Mouse (Mus musculus): ENCODE measurements around the gene Sertad1. TPM values are rescaled to one million over a fixed set of nuclear protein-coding genes. Genes with fewer than 3 reads are reported as not detected.
A peak's percentile ranks its signal among the peaks of the same experiment; 100 is the strongest.

Gene Sertad1
- polyA plus RNA-seq, 1 experiment from 2014 or later: 41.6 TPM

- Histone ChIP-seq H3K4me2 (ENCODE audit: low read length) (no peak overlapping the region), H3K4me3 (replicated peaks; ENCODE audit: low read depth, low read length) (no peak overlapping the region), H3K9ac (ENCODE audit: low read depth, low read length) (no peak overlapping the region), H3K4me1 (replicated peaks; ENCODE audit: insufficient read depth, low read length) (no peaks in the 10 kb centered on the region), H3K27ac (no peak overlapping the region), H3K36me3 (ENCODE audit: insufficient read depth, low read length) (peaks cover 21% of the 10 kb centered on the region), H3K27me3 (ENCODE audit: insufficient read depth, low read length) (no peaks in the 10 kb centered on the region), H3K9me3 (replicated peaks; ENCODE audit: low read length) (no peaks in the 10 kb centered on the region)
- ATAC-seq (replicated peaks; ENCODE audit: low FRiP score, low read depth): no peak
- TF ChIP-seq CTCF (IDR thresholded peaks at IDR 0.05; ENCODE audit: low read depth): peak; percentile 37; the same call in 1 of the 2 replicates
- DNase-seq (ENCODE audit: low spot score): no peak
- 80% methylated on average over 3 of the region's 3 CpGs for WGBS
Observed at GRCm38 (mm10) chr7:27530937-27531336, 44.2 kb downstream of the Sertad1 start.

- Histone ChIP-seq H3K36me3 (ENCODE audit: insufficient read depth, low read length) (peaks cover 21% of the 10 kb centered on the region), H3K4me2 (ENCODE audit: low read length) (no peak overlapping the region), H3K9ac (ENCODE audit: low read depth, low read length) (no peak overlapping the region), H3K4me1 (replicated peaks; ENCODE audit: insufficient read depth, low read length) (no peaks in the 10 kb centered on the region), H3K4me3 (replicated peaks; ENCODE audit: low read depth, low read length) (no peak overlapping the region), H3K27me3 (ENCODE audit: insufficient read depth, low read length) (no peaks in the 10 kb centered on the region), H3K27ac (no peak overlapping the region), H3K9me3 (replicated peaks; ENCODE audit: low read length) (no peaks in the 10 kb centered on the region)
- 87% methylated on average over 10 of the region's 10 CpGs for WGBS
- DNase-seq (ENCODE audit: low spot score) (no peak), ATAC-seq (replicated peaks; ENCODE audit: low FRiP score, low read depth) (no peak)
- no peak for TF ChIP-seq CTCF (IDR thresholded peaks at IDR 0.05; ENCODE audit: low read depth)
Observed at GRCm38 (mm10) chr7:27531707-27532106, 45.0 kb downstream of the Sertad1 start.

DNA sequence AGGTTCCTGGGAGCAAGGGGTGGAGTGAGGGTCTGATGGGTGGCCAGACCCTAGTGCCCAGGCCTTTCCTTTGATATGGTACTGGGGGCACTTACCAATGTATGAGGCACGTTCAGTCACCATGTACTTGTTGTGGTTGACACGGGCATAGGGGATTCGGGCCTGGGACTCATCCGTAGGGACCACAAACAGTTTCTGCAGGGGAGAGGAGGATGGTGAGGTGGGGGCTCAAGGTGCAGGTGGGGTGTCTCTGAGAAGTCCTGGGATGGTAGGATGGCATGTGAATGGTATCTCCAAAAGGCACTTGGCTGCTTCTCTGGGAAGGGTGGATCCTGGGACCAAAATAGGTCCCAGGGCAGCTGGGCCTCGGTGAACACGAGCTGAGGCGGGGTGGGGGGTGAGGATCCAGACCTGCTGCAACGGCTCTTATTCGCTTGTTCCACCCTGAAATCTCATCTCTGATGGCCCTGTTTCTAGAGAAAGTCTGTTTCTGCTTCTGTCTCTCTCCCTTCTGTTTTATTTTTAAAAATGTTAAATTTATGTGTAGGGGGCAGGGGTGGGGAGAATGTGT, 45.9 kb downstream of the Sertad1 start:
- Histone ChIP-seq H3K36me3 (ENCODE audit: insufficient read depth, low read length) (peaks cover 26% of the 10 kb centered on the region), H3K4me1 (replicated peaks; ENCODE audit: insufficient read depth, low read length) (no peaks in the 10 kb centered on the region), H3K4me3 (replicated peaks; ENCODE audit: low read depth, low read length) (no peak overlapping the region), H3K9me3 (replicated peaks; ENCODE audit: low read length) (no peaks in the 10 kb centered on the region), H3K27me3 (ENCODE audit: insufficient read depth, low read length) (no peaks in the 10 kb centered on the region), H3K27ac (no peak overlapping the region), H3K4me2 (ENCODE audit: low read length) (no peak overlapping the region), H3K9ac (ENCODE audit: low read depth, low read length) (no peak overlapping the region)
- DNase-seq (ENCODE audit: low spot score) (no peak), ATAC-seq (replicated peaks; ENCODE audit: low FRiP score, low read depth) (no peak)
- no peak for TF ChIP-seq CTCF (IDR thresholded peaks at IDR 0.05; ENCODE audit: low read depth)
- 89% methylated on average over 9 of the region's 9 CpGs for WGBS

DNA sequence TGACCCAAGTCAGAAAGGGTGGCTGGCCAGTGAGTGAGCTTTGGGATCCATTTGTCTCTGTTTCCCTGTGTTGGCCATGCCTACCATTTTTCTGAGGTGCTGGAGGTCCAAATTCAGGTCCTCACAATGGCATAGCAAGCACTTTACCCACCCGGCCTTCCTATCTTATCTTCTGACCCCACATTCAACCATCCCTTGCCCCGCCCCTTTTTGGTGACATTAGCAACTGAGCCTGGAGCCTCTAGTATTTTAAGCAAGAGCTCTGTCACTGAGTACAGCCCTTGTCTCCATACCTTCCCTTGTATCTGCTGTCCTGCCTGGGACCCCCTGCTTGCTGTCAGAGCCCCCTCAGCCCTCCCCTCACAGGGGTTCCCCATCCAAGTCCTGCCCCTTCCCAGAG, 48.7 kb downstream of the Sertad1 start:
- DNase-seq (ENCODE audit: low spot score): no peak
- 81% methylated on average over 2 of the region's 2 CpGs for WGBS
- H3K4me3 ChIP-seq (replicated peaks; ENCODE audit: low read depth, low read length): no peak overlapping the region
- H3K4me1 ChIP-seq (replicated peaks; ENCODE audit: insufficient read depth, low read length): no peaks in the 10 kb centered on the region
- ATAC-seq (replicated peaks; ENCODE audit: low FRiP score, low read depth): no peak
- TF ChIP-seq CTCF (IDR thresholded peaks at IDR 0.05; ENCODE audit: low read depth): no peak
- peaks cover 20% of the 10 kb centered on the region for H3K36me3 ChIP-seq (ENCODE audit: insufficient read depth, low read length)
- H3K9me3 ChIP-seq (replicated peaks; ENCODE audit: low read length): no peaks in the 10 kb centered on the region
- H3K9ac ChIP-seq (ENCODE audit: low read depth, low read length): no peak overlapping the region
- H3K27ac ChIP-seq: no peak overlapping the region
- H3K27me3 ChIP-seq (ENCODE audit: insufficient read depth, low read length): no peaks in the 10 kb centered on the region
- no peak overlapping the region for H3K4me2 ChIP-seq (ENCODE audit: low read length)

- Histone ChIP-seq H3K27ac (no peak overlapping the region), H3K9ac (ENCODE audit: low read depth, low read length) (no peak overlapping the region), H3K36me3 (ENCODE audit: insufficient read depth, low read length) (peaks cover 20% of the 10 kb centered on the region; the same call in 1 of the 2 replicates), H3K4me1 (replicated peaks; ENCODE audit: insufficient read depth, low read length) (no peaks in the 10 kb centered on the region), H3K4me3 (replicated peaks; ENCODE audit: low read depth, low read length) (no peak overlapping the region), H3K4me2 (ENCODE audit: low read length) (no peak overlapping the region), H3K9me3 (replicated peaks; ENCODE audit: low read length) (no peaks in the 10 kb centered on the region), H3K27me3 (ENCODE audit: insufficient read depth, low read length) (no peaks in the 10 kb centered on the region)
- ATAC-seq (replicated peaks; ENCODE audit: low FRiP score, low read depth) (no peak), DNase-seq (ENCODE audit: low spot score) (no peak)
- no peak for TF ChIP-seq CTCF (IDR thresholded peaks at IDR 0.05; ENCODE audit: low read depth)
- 87% methylated on average over 6 of the region's 6 CpGs for WGBS
Observed at GRCm38 (mm10) chr7:27536618-27537017, 49.9 kb downstream of the Sertad1 start.

DNA sequence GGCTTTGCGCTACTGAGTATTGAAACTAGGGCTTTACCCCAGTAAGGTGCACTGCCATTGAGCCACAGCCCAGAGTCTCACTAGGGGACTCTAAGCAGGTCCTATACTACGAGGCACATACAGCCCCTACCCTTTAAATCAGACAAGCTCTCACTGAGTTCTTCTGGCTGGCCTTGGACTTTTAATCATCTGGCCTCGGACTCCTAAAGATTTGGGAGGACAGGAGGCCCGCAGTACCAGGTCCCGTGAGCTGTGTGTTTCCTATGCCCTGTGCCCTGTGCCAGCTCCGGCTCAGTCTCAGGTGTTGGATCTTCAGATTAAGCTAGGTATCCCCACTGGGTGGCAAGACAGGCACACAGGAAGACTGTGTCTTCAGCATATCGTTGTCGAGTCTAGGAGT, 51.3 kb downstream of the Sertad1 start:
- ATAC-seq (replicated peaks; ENCODE audit: low FRiP score, low read depth) (no peak), DNase-seq (ENCODE audit: low spot score) (no peak)
- H3K4me1 ChIP-seq (replicated peaks; ENCODE audit: insufficient read depth, low read length): no peaks in the 10 kb centered on the region
- H3K27me3 ChIP-seq (ENCODE audit: insufficient read depth, low read length): no peaks in the 10 kb centered on the region
- TF ChIP-seq CTCF (IDR thresholded peaks at IDR 0.05; ENCODE audit: low read depth): no peak
- no peak overlapping the region for H3K9ac ChIP-seq (ENCODE audit: low read depth, low read length)
- H3K36me3 ChIP-seq (ENCODE audit: insufficient read depth, low read length): peaks cover 15% of the 10 kb centered on the region; the same call in 1 of the 2 replicates
- H3K4me2 ChIP-seq (ENCODE audit: low read length): no peak overlapping the region
- no peaks in the 10 kb centered on the region for H3K9me3 ChIP-seq (replicated peaks; ENCODE audit: low read length)
- 69% methylated on average over 8 of the region's 8 CpGs for WGBS
- H3K4me3 ChIP-seq (replicated peaks; ENCODE audit: low read depth, low read length): no peak overlapping the region
- no peak overlapping the region for H3K27ac ChIP-seq

- WGBS: 91% methylated on average over 2 of the region's 2 CpGs
- ATAC-seq (replicated peaks; ENCODE audit: low FRiP score, low read depth) (no peak), DNase-seq (ENCODE audit: low spot score) (no peak)
- Histone ChIP-seq H3K27me3 (ENCODE audit: insufficient read depth, low read length) (no peaks in the 10 kb centered on the region), H3K27ac (no peak overlapping the region), H3K36me3 (ENCODE audit: insufficient read depth, low read length) (peaks cover 12% of the 10 kb centered on the region; the same call in 1 of the 2 replicates), H3K9me3 (replicated peaks; ENCODE audit: low read length) (no peaks in the 10 kb centered on the region), H3K4me3 (replicated peaks; ENCODE audit: low read depth, low read length) (no peak overlapping the region), H3K9ac (ENCODE audit: low read depth, low read length) (no peak overlapping the region), H3K4me2 (ENCODE audit: low read length) (no peak overlapping the region), H3K4me1 (replicated peaks; ENCODE audit: insufficient read depth, low read length) (no peaks in the 10 kb centered on the region)
- no peak for TF ChIP-seq CTCF (IDR thresholded peaks at IDR 0.05; ENCODE audit: low read depth)
Observed at GRCm38 (mm10) chr7:27538797-27539196, 52.1 kb downstream of the Sertad1 start.

Other genes with a start within 250 kb of the Sertad1 start
- gene Numbl, start 228.5 kb upstream of the Sertad1 start, polyA plus RNA-seq (2015; fragmentation: Nextera tagmentation; extraction: Ambion mirVana): 12.6 and 13.0 TPM in 2 replicates
- gene Ltbp4, start 149.2 kb upstream of the Sertad1 start, polyA plus RNA-seq (2015; fragmentation: Nextera tagmentation; extraction: Ambion mirVana): 41.7 and 43.8 TPM in 2 replicates
- gene Shkbp1, start 130.9 kb upstream of the Sertad1 start, polyA plus RNA-seq (2015; fragmentation: Nextera tagmentation; extraction: Ambion mirVana): 34.1 and 40.2 TPM in 2 replicates
- 0.57 TPM in 1 of 2 replicates, not detected in the other for gene Gm20479, start 129.5 kb upstream of the Sertad1 start, polyA plus RNA-seq (2015; fragmentation: Nextera tagmentation; extraction: Ambion mirVana)
- gene Sptbn4, start 39.2 kb upstream of the Sertad1 start, polyA plus RNA-seq (2015; fragmentation: Nextera tagmentation; extraction: Ambion mirVana): 0.17 and 0.28 TPM in 2 replicates
- 33.4 and 40.1 TPM in 2 replicates for gene Blvrb, start 38.9 kb upstream of the Sertad1 start, polyA plus RNA-seq (2015; fragmentation: Nextera tagmentation; extraction: Ambion mirVana)
- gene Sertad3, start 13.1 kb upstream of the Sertad1 start, polyA plus RNA-seq (2015; fragmentation: Nextera tagmentation; extraction: Ambion mirVana): 24.0 and 25.3 TPM in 2 replicates
- 4.1 and 4.7 TPM in 2 replicates for gene Prx, start 12.4 kb downstream of the Sertad1 start, polyA plus RNA-seq (2015; fragmentation: Nextera tagmentation; extraction: Ambion mirVana)
- 0.45 and 0.57 TPM in 2 replicates for gene Hipk4, start 36.4 kb downstream of the Sertad1 start, polyA plus RNA-seq (2015; fragmentation: Nextera tagmentation; extraction: Ambion mirVana)
- gene Pld3, start 66.3 kb downstream of the Sertad1 start, polyA plus RNA-seq (2015; fragmentation: Nextera tagmentation; extraction: Ambion mirVana): 109 and 118 TPM in 2 replicates
- 20.1 and 20.9 TPM in 2 replicates for gene 2310022A10Rik, start 66.3 kb downstream of the Sertad1 start, polyA plus RNA-seq (2015; fragmentation: Nextera tagmentation; extraction: Ambion mirVana)
- gene Akt2, start 104.6 kb downstream of the Sertad1 start, polyA plus RNA-seq (2015; fragmentation: Nextera tagmentation; extraction: Ambion mirVana): 74.3 and 75.3 TPM in 2 replicates
- gene Ttc9b, start 167.0 kb downstream of the Sertad1 start, polyA plus RNA-seq (2015; fragmentation: Nextera tagmentation; extraction: Ambion mirVana): not detected in 2 replicates
- 5.0 and 6.8 TPM in 2 replicates for gene Map3k10, start 187.7 kb downstream of the Sertad1 start, polyA plus RNA-seq (2015; fragmentation: Nextera tagmentation; extraction: Ambion mirVana)
- gene Zfp607b, start 202.4 kb downstream of the Sertad1 start, polyA plus RNA-seq (2015; fragmentation: Nextera tagmentation; extraction: Ambion mirVana): 2.9 and 3.2 TPM in 2 replicates
- gene Zfp60, start 244.5 kb downstream of the Sertad1 start, polyA plus RNA-seq (2015; fragmentation: Nextera tagmentation; extraction: Ambion mirVana): 20.8 and 23.9 TPM in 2 replicates

Measured in kidney, postnatal 0 days (tissue).